Mouse (Mus musculus) heart, adult 2 months (tissue): ENCODE results near the gene Mtor. TPM values are rescaled to one million over a fixed set of nuclear protein-coding genes. Genes with fewer than 3 reads are reported as not detected.
A peak's percentile ranks its signal among the peaks of the same experiment; 100 is the strongest.

Experiments
- DNase-seq, 2 experiments: peaks; one replicate each; pipeline ENCODE4 v3.0.0; 2021
- H3K27ac ChIP-seq: fragments of 200-600 bp; 2 replicates; pipeline ENCODE4 v1.8.1; 2022
- H3K27me3 ChIP-seq: fragments of 200-500 bp; 2 replicates; pipeline ENCODE4 v1.6.1; 2012; ENCODE audit warnings: mild to moderate bottlenecking, low read length, inconsistent platforms, mixed read lengths; ENCODE audit not compliant: control insufficient read depth, insufficient read depth
- H3K36me3 ChIP-seq: fragments of 200-500 bp; 2 replicates; pipeline ENCODE4 v1.6.1; 2012; ENCODE audit warnings: low read length, inconsistent platforms; ENCODE audit not compliant: control insufficient read depth, insufficient read depth
- H3K4me1 ChIP-seq: fragments of 200-500 bp; 2 replicates; pipeline ENCODE4 v1.6.1; 2011; ENCODE audit warnings: low read length; ENCODE audit not compliant: control insufficient read depth, insufficient read depth
- H3K4me3 ChIP-seq: fragments of 200-600 bp; 2 replicates; pipeline ENCODE4 v1.8.1; 2022
- H3K79me2 ChIP-seq: fragments of 200-500 bp; replicated peaks from 2 replicates; pipeline ENCODE4 v1.6.1; 2012; ENCODE audit warnings: mild to moderate bottlenecking, inconsistent platforms, low read length, moderate library complexity, mixed read lengths; ENCODE audit not compliant: control insufficient read depth, insufficient read depth
- H3K9ac ChIP-seq: fragments of 200-500 bp; 2 replicates; pipeline ENCODE4 v1.6.1; 2012; ENCODE audit warnings: low read depth, mild to moderate bottlenecking, control low read depth, inconsistent platforms, low read length, mixed read lengths
- CTCF ChIP-seq: fragments of 200-600 bp; IDR thresholded peaks from 2 replicates; pipeline ENCODE4 v1.8.1; 2022; ENCODE audit warnings: antibody characterized with exemption, mild to moderate bottlenecking, moderate library complexity
- EP300 ChIP-seq: fragments of 200-500 bp; IDR thresholded peaks from 2 replicates; pipeline ENCODE4 v1.6.1; 2011; ENCODE audit warnings: low read depth, low read length, control low read depth; ENCODE audit not compliant: insufficient read depth
- POLR2A ChIP-seq: fragments of 200-500 bp; IDR thresholded peaks from 2 replicates; pipeline ENCODE4 v1.6.1; 2011; ENCODE audit warnings: mild to moderate bottlenecking, low read depth, low read length, control low read depth; ENCODE audit not compliant: insufficient read depth
- WGBS: fragments of 180-500 bp; shearing (Covaris S2); methylation state at CpG from one replicate; pipeline ENCODE4 v1.1.7; 2018; 5-methylcytosine and 5-hydroxymethylcytosine counted together
- intact Hi-C: fragments of 180-260 bp; cut with DNase I; formaldehyde crosslinking; loops from one replicate; pipeline ENCODE4 v1.15.1; 2025
- polyA plus RNA-seq: library from polyadenylated mRNA; depleted of rRNA; stranded (reverse); fragments of >200 nt; gene quantifications from 2 replicates; pipeline ENCODE4 v1.2.3, GENCODE M21; 2012
- total RNA-seq, 2 experiments: library from RNA; stranded (reverse); gene quantifications; 2 replicates each; pipeline ENCODE4 v1.2.3; 2021

The Mtor gene
- total and polyA plus RNA-seq, 3 experiments: 18.6 to 49.7 (median 40.9) TPM

GRCm38 (mm10) chr4:148428544-148428943, 19.9 kb upstream of the Mtor start:
- Histone ChIP-seq H3K79me2 (no peaks in the 10 kb centered on the region), H3K4me1 (no peaks in the 10 kb centered on the region; the same call in 1 of the 2 replicates), H3K27ac (no peak overlapping the region), H3K27me3 (no peaks in the 10 kb centered on the region), H3K4me3 (no peak overlapping the region), H3K9ac (no peak overlapping the region), H3K36me3 (no peaks in the 10 kb centered on the region)
- DNase-seq: no peak
- intact Hi-C loops: loop anchor here (2.0 to 10.0 kb wide), 3 partner anchors 134 to 314 kb away; no protein-coding TSS in a partner anchor
- TF ChIP-seq POLR2A: no peak
- TF ChIP-seq CTCF: no peak
- TF ChIP-seq EP300: no peak
- WGBS: 77% methylated on average over 5 of the region's 5 CpGs

GRCm38 (mm10) chr4:148429121-148429520, 19.3 kb upstream of the Mtor start:
- Histone ChIP-seq H3K79me2 (no peaks in the 10 kb centered on the region), H3K4me1 (no peaks in the 10 kb centered on the region; the same call in 1 of the 2 replicates), H3K9ac (no peak overlapping the region), H3K27ac (no peak overlapping the region), H3K27me3 (no peaks in the 10 kb centered on the region), H3K36me3 (no peaks in the 10 kb centered on the region), H3K4me3 (no peak overlapping the region)
- 81% methylated on average over 11 of the region's 11 CpGs for WGBS
- DNase-seq: no peak
- TF ChIP-seq CTCF (no peak), POLR2A (no peak), EP300 (no peak)
- intact Hi-C loops: loop anchor here (2.0 to 10.0 kb wide), 3 partner anchors 134 to 314 kb away; no protein-coding TSS in a partner anchor

- no peak overlapping the region for H3K4me3 ChIP-seq
- no peaks in the 10 kb centered on the region for H3K27me3 ChIP-seq
- peak; percentile 28 to 70 for DNase-seq
- H3K36me3 ChIP-seq: no peaks in the 10 kb centered on the region
- intact Hi-C loops: loop anchor here (2.0 to 10.0 kb wide), 3 partner anchors 135 to 315 kb away; no protein-coding TSS in a partner anchor
- TF ChIP-seq CTCF (peak; percentile 86), EP300 (no peak)
- no peak overlapping the region for H3K9ac ChIP-seq
- no peaks in the 10 kb centered on the region; the same call in 1 of the 2 replicates for H3K4me1 ChIP-seq
- no peaks in the 10 kb centered on the region for H3K79me2 ChIP-seq
- WGBS: 26% methylated on average over 6 of the region's 6 CpGs
- H3K27ac ChIP-seq: no peak overlapping the region
Measured at GRCm38 (mm10) chr4:148429686-148430085, 18.7 kb upstream of the Mtor start.

- Histone ChIP-seq H3K79me2 (no peaks in the 10 kb centered on the region), H3K27ac (no peak overlapping the region), H3K27me3 (no peaks in the 10 kb centered on the region), H3K4me1 (no peaks in the 10 kb centered on the region; the same call in 1 of the 2 replicates), H3K36me3 (no peaks in the 10 kb centered on the region), H3K4me3 (no peak overlapping the region), H3K9ac (no peak overlapping the region)
- intact Hi-C loops: no loop called here
- no peak for TF ChIP-seq EP300
- TF ChIP-seq POLR2A: no peak
- TF ChIP-seq CTCF: no peak
- WGBS: 83% methylated on average over 11 of the region's 11 CpGs
- no peak for DNase-seq
Measured at GRCm38 (mm10) chr4:148430880-148431519, 17.4 kb upstream of the Mtor start.

- intact Hi-C loops: no loop called here
- Histone ChIP-seq H3K27ac (no peak overlapping the region), H3K9ac (no peak overlapping the region), H3K4me3 (no peak overlapping the region), H3K27me3 (no peaks in the 10 kb centered on the region), H3K4me1 (no peaks in the 10 kb centered on the region; the same call in 1 of the 2 replicates), H3K36me3 (no peaks in the 10 kb centered on the region), H3K79me2 (0 out of 2 replicates have a peak, but pooled peaks cover 1% of the 10 kb centered on the region)
- TF ChIP-seq POLR2A (no peak), CTCF (no peak), EP300 (no peak)
- no peak for DNase-seq
- WGBS: 76% methylated on average over 4 of the region's 4 CpGs
Measured at GRCm38 (mm10) chr4:148432488-148432887, 15.9 kb upstream of the Mtor start.

- Histone ChIP-seq H3K36me3 (no peaks in the 10 kb centered on the region), H3K9ac (no peak overlapping the region), H3K4me3 (no peak overlapping the region), H3K27ac (no peak overlapping the region), H3K27me3 (no peaks in the 10 kb centered on the region), H3K79me2 (0 out of 2 replicates have a peak, but pooled peaks cover 1% of the 10 kb centered on the region), H3K4me1 (no peaks in the 10 kb centered on the region; the same call in 1 of the 2 replicates)
- TF ChIP-seq EP300 (no peak), POLR2A (no peak), CTCF (no peak)
- intact Hi-C loops: no loop called here
- DNase-seq: no peak
- WGBS: 82% methylated on average over 18 of the region's 18 CpGs
Measured at GRCm38 (mm10) chr4:148433336-148433735, 15.1 kb upstream of the Mtor start.
